ENCODE assay signal across 8 mouse cellular contexts in genomic region chr4:131872672-131873292, GRCm38 (mm10). TPM values are rescaled to one million over a fixed set of nuclear protein-coding genes. Genes with fewer than 3 reads are reported as not detected.
DNase-seq lines count a peak whose midpoint lies in the region; ATAC-seq and TF ChIP-seq lines count a peak whose summit lies in the region.

No protein-coding gene starts in this region.

- no peaks in the 10 kb centered on the region for H3K9me3 ChIP-seq in embryonic facial prominence, embryonic 10.5 days
- H3K9me3 ChIP-seq in hindbrain, embryonic 12.5 days (replicated peaks) = no peaks in the 10 kb centered on the region
- no peaks in the 10 kb centered on the region for H3K9me3 ChIP-seq in midbrain, embryonic 11.5 days (ENCODE audit: control insufficient read depth, low read length)

- DNase-seq in lung, adult 2 months = no peak
- DNase-seq in lung, adult 18-20 months = no peak
- peak; percentile 15 for DNase-seq in embryonic facial prominence, embryonic 10.5 days (ENCODE audit: low spot score)
- DNase-seq in midbrain, embryonic 11.5 days (ENCODE audit: low spot score, missing footprints) = peak; percentile 86
- DNase-seq in frontal cortex, postnatal 25 days (ENCODE audit: low spot score in 2 of 2) = no peak
- no peak for DNase-seq in layer of hippocampus, adult 9-11 months
- DNase-seq in adipocyte (ENCODE audit: low spot score) = no peak

- H3K4me2 ChIP-seq in hindbrain, embryonic 12.5 days (replicated peaks) = peak overlapping the region; percentile 95
- H3K4me2 ChIP-seq in midbrain, embryonic 11.5 days = peak overlapping the region; percentile 50

- H3K4me3 ChIP-seq in lung, adult 2 months (replicated peaks; ENCODE audit: extremely low read depth, low read depth, low read length) = peak overlapping the region; percentile 67
- peak overlapping the region; percentile 90 for H3K4me3 ChIP-seq in embryonic facial prominence, embryonic 10.5 days
- peak overlapping the region; percentile 97 for H3K4me3 ChIP-seq in hindbrain, embryonic 12.5 days
- peak overlapping the region; percentile 99 for H3K4me3 ChIP-seq in midbrain, embryonic 11.5 days (ENCODE audit: low read depth, low read length)

- WGBS in lung, adult 2 months = 5% methylated on average over 11 of the region's 11 CpGs
- 12% methylated on average over 11 of the region's 11 CpGs for WGBS in embryonic facial prominence, embryonic 10.5 days
- WGBS in hindbrain, embryonic 12.5 days = 12% methylated on average over 11 of the region's 11 CpGs
- WGBS in midbrain, embryonic 11.5 days = 12% methylated on average over 11 of the region's 11 CpGs

- H3K36me3 ChIP-seq in embryonic facial prominence, embryonic 10.5 days (replicated peaks) = peaks cover 15% of the 10 kb centered on the region
- H3K36me3 ChIP-seq in hindbrain, embryonic 12.5 days = no peaks in the 10 kb centered on the region; the same call in 1 of the 2 replicates
- no peaks in the 10 kb centered on the region for H3K36me3 ChIP-seq in midbrain, embryonic 11.5 days (ENCODE audit: control insufficient read depth, insufficient read depth, low read length)

- peak overlapping the region; percentile 100 for H3K27ac ChIP-seq in embryonic facial prominence, embryonic 10.5 days (replicated peaks)
- peak overlapping the region; percentile 100 for H3K27ac ChIP-seq in hindbrain, embryonic 12.5 days
- peak overlapping the region; percentile 72 for H3K27ac ChIP-seq in midbrain, embryonic 11.5 days (ENCODE audit: low read depth, low read length)

- TF ChIP-seq POLR2A in lung, adult 2 months (IDR thresholded peaks at IDR 0.05; ENCODE audit: borderline replicate concordance, extremely low read depth, low read depth, low read length) = no peak

- ATAC-seq in hindbrain, embryonic 12.5 days (ENCODE audit: low FRiP score) = peak; percentile 50
- ATAC-seq in midbrain, embryonic 11.5 days (ENCODE audit: low FRiP score) = peak; percentile 23

- TF ChIP-seq CTCF in lung, adult 2 months (IDR thresholded peaks at IDR 0.05; ENCODE audit: insufficient read depth, low read length) = no peak

- H3K27me3 ChIP-seq in embryonic facial prominence, embryonic 10.5 days (replicated peaks; ENCODE audit: low read depth, poor library complexity, severe bottlenecking) = no peaks in the 10 kb centered on the region
- no peaks in the 10 kb centered on the region for H3K27me3 ChIP-seq in hindbrain, embryonic 12.5 days
- no peaks in the 10 kb centered on the region for H3K27me3 ChIP-seq in midbrain, embryonic 11.5 days (ENCODE audit: control insufficient read depth, insufficient read depth, low read length)

- peaks cover 13% of the 10 kb centered on the region for H3K4me1 ChIP-seq in lung, adult 2 months (ENCODE audit: control insufficient read depth, insufficient read depth, low read length)
- peaks cover 41% of the 10 kb centered on the region for H3K4me1 ChIP-seq in embryonic facial prominence, embryonic 10.5 days
- H3K4me1 ChIP-seq in hindbrain, embryonic 12.5 days = peaks cover 30% of the 10 kb centered on the region
- H3K4me1 ChIP-seq in midbrain, embryonic 11.5 days (ENCODE audit: control insufficient read depth, insufficient read depth, low read length) = peaks cover 20% of the 10 kb centered on the region

- H3K9ac ChIP-seq in hindbrain, embryonic 12.5 days = peak overlapping the region; percentile 100
- H3K9ac ChIP-seq in midbrain, embryonic 11.5 days (ENCODE audit: low read length) = peak overlapping the region; percentile 86

RNA-seq across cellular contexts. Expression of gene Srsf4, which starts 0.6 kb away (rescaled TPM):
- polyA plus RNA-seq in lung, adult 2 months (2012; rRNA removed) = 38.0 and 49.9 TPM in 2 replicates
- polyA plus RNA-seq in embryonic facial prominence, embryonic 10.5 days (2016; fragmentation: Nextera tagmentation; extraction: Ambion mirVana) = 142 and 143 TPM in 2 replicates
- 139 and 147 TPM in 2 replicates for polyA plus RNA-seq in hindbrain, embryonic 12.5 days (2016; fragmentation: Nextera tagmentation; extraction: Ambion mirVana)
- 144 and 157 TPM in 2 replicates for polyA plus RNA-seq in midbrain, embryonic 11.5 days (2014; fragmentation: Nextera tagmentation; extraction: Ambion mirVana)

RNA-seq across cellular contexts. Expression of gene Mecr, which starts 29.5 kb away (rescaled TPM):
- 13.4 and 22.7 TPM in 2 replicates for polyA plus RNA-seq in lung, adult 2 months (2012; rRNA removed)
- polyA plus RNA-seq in embryonic facial prominence, embryonic 10.5 days (2016; fragmentation: Nextera tagmentation; extraction: Ambion mirVana) = 52.9 and 55.0 TPM in 2 replicates
- 40.1 and 44.6 TPM in 2 replicates for polyA plus RNA-seq in hindbrain, embryonic 12.5 days (2016; fragmentation: Nextera tagmentation; extraction: Ambion mirVana)
- polyA plus RNA-seq in midbrain, embryonic 11.5 days (2014; fragmentation: Nextera tagmentation; extraction: Ambion mirVana) = 39.8 and 40.3 TPM in 2 replicates

RNA-seq across cellular contexts. Expression of gene Ptpru, which starts 34.7 kb away (rescaled TPM):
- polyA plus RNA-seq in lung, adult 2 months (2012; rRNA removed) = 32.4 and 44.6 TPM in 2 replicates
- polyA plus RNA-seq in embryonic facial prominence, embryonic 10.5 days (2016; fragmentation: Nextera tagmentation; extraction: Ambion mirVana) = 21.1 and 23.5 TPM in 2 replicates
- polyA plus RNA-seq in hindbrain, embryonic 12.5 days (2016; fragmentation: Nextera tagmentation; extraction: Ambion mirVana) = 22.7 and 30.2 TPM in 2 replicates
- 9.6 and 11.4 TPM in 2 replicates for polyA plus RNA-seq in midbrain, embryonic 11.5 days (2014; fragmentation: Nextera tagmentation; extraction: Ambion mirVana)

RNA-seq across cellular contexts. Expression of gene Tmem200b, which starts 48.8 kb away (rescaled TPM):
- 24.8 and 45.1 TPM in 2 replicates for polyA plus RNA-seq in lung, adult 2 months (2012; rRNA removed)
- polyA plus RNA-seq in embryonic facial prominence, embryonic 10.5 days (2016; fragmentation: Nextera tagmentation; extraction: Ambion mirVana) = 2.1 and 2.8 TPM in 2 replicates
- polyA plus RNA-seq in hindbrain, embryonic 12.5 days (2016; fragmentation: Nextera tagmentation; extraction: Ambion mirVana) = 0.92 and 1.3 TPM in 2 replicates
- polyA plus RNA-seq in midbrain, embryonic 11.5 days (2014; fragmentation: Nextera tagmentation; extraction: Ambion mirVana) = 0.79 and 0.84 TPM in 2 replicates

Comparison
In these comparisons a context has a peak if more than half of its experiments do, and no peak if none do; other contexts are left out.
1. DNase-seq: peak in embryonic facial prominence, embryonic 10.5 days (single experiment) and midbrain, embryonic 11.5 days (single experiment); none in lung, adult 2 months (single experiment), lung, adult 18-20 months (0 of 2), frontal cortex, postnatal 25 days (0 of 2), layer of hippocampus, adult 9-11 months (single experiment) and adipocyte (single experiment).
2. Peak in every context shown above with its lines, with median percentiles within 50 percentile points of each other: H3K4me3 ChIP-seq and H3K27ac ChIP-seq.